Mouse (Mus musculus): ENCODE data around the gene Map2k2.

Map2k2 gene

GRCm38 (mm10) chr10:81094931-81095678 lies 10.6 kb upstream of the Map2k2 start:
- peak; percentile 57 for DNase-seq (ENCODE audit: low spot score)

DNA sequence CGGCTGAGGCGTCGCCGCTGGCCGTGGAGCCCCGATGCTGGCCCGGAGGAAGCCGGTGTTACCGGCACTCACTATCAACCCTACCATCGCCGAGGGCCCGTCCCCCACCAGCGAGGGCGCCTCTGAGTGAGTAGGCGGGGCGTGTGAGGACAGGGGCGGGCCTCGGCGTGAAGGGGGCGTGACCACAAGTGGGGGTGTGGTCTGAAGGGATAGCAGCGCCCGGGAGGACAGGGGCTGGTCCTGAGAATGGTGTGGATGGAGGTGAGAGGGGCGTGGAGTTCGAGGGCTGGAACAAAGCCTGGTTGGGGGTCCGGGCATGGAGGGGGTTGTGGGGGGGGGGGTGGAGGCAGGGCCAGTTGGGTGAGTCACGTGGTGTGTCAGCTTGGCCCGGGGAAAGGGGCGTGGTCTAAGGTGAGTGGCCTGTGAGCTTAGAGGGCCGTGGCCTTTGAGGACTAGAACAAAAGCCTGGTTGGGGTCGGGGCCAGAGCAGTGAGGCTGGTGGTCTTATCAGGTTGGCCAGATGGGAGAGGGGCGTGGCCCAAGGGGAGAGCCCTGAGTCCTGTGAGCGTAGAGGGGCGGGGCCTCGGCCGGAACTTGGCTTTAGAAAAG lies 502 bp downstream of the Map2k2 start:
- DNase-seq (ENCODE audit: low spot score): peak; percentile 81

DNA sequence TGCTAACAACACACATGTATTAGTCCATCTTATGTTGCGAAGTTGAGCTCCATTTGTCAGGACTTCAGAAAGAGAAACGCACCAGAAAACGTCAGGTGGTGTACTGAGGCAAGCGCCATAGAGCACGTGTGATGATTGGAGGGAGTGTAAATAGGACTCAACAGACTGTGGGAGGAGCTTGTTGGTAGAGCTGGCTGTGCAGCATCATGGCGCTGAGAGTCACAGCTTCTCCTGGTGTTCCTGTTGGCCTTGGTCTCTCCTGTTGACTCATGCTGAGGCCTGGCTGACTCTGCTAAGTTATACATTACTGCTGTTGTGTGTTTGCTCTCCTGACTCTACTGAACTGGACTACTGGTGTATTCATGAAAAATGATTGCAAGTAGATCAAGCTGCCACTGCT lies 7.2 kb downstream of the Map2k2 start:
- no peak for DNase-seq (ENCODE audit: low spot score)

GRCm38 (mm10) chr10:81119625-81120024 lies 13.9 kb downstream of the Map2k2 start:
- DNase-seq (ENCODE audit: low spot score): no peak

DNA sequence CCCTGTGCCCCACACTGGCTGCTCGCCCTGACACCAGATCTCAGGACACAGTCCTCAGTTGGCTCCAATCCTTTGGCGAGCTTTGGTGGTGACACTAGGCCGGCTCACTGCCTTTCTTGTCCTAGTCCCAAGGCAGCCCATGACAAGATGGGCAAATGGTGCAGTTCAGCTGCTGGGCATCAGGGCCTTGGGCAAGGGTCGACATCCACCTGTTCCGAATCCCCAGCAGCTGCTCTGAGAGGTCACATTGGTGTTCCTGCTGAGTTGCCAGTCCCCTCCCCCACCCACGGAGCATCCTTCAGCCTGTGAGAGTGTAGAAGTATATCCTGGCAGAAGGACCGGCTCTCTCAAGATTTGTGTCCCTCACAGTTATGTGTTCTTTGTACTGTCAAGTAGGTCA lies 14.9 kb downstream of the Map2k2 start:
- no peak for DNase-seq (ENCODE audit: low spot score)

- no peak for DNase-seq (ENCODE audit: low spot score)
These were observed 17.2 kb downstream of the Map2k2 start for GRCm38 (mm10) chr10:81122889-81123288.

- no peak for DNase-seq (ENCODE audit: low spot score)
These were observed 17.8 kb downstream of the Map2k2 start for GRCm38 (mm10) chr10:81123500-81123899.

DNA sequence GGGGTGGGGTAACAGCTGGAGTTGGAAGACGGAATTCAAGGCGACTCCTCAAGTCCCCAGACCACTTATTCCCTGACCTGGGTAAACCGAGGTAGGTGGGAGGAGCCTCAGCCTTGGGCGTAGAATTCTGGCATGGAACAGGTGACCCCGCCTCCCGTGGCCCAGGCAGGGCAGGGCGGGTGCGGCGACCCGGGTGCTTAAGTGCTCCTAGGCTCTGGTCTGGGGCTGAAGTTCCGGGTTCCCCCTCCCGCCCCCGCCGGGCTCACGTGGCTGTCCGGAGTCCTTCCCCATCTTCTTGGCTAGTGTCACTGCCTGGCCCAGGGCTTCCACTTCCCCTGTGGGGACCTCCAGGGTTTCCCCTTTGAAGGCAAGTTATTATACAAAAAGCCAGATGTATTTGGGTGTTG lies 28.5 kb downstream of the Map2k2 start:
- DNase-seq (ENCODE audit: low spot score): peak; percentile 73

DNA sequence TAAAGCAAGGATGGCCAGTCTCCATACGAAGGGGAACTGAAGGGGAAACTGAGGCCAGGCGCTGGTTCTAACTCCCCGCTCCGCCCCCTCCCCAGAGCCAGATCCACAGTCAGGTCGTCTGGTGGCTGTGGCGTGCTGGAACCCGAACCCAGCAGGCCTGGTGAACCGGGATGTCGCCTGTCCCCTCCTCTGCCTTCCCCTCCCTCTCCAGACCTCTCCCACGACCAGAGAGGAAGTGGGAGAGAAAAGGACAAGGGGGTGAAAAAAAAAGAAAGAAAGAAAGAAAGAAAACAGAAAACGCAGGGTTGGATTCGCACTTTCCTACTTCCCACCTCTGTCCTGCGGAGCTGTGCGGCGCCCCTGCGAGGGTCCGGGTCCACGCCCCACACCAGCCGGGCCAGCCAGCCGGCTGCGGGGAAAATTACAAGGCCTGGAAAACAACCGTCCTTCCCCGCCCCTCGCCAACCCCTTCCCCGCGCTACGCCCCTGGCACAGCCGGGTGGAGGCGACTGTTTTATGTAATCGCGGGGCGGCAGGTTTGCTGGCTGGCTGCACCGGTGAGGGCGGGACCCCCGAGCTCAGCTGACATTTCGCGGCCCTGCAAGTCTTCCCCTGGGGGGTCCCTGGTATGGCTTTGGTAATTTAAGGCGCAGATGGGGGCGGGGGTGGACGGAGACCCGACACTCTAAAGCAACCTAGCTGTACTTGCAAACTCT lies 29.4 kb downstream of the Map2k2 start, which contains the start of gene Zbtb7a:
Gene Zbtb7a (plus strand): TSS at position 255 of the 716 bp plus-strand sequence.
- DNase-seq (ENCODE audit: low spot score): peak; percentile 62

DNA sequence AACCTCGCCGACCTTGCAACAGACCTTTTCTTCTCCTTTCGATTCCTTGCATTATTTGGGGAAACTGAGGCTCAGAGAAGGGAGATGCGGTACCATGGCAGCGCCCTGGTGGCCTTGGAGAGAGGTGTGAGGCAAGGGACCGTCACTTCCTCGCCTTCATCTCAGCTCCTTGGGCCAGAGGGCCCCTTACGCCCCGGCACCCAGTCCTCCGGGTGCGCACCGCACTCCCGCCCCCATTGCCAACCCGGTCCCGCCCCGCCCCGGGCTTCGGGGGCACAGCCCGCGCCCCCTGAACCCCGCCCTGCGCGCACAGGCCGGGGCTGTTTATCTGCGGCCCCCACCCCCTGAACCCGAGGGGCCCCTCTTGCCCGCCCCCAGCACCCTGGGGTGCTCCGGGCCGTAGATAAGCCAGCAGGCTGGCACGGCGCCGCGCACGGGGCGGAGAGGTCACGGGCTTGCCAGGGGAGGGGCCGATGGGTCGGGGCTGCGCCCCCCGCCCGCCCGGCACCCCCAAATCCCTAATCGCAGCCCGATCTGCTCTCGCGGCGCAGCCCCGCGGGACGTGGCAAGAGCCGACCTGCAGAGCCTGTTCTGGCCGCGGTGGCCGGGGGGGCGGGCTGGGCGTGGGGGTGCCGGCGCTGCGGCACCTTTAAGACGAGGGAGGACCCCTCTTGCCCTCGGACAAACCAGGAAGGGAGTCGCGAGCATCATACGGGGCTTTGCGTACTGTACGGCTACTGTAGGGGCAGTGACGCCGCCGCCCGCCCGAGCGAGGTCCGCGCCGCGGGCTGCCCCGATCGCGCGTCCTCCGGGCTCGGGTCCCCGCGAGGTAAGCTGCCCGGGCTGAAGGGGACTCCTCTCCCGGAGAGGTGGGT lies 30.4 kb downstream of the Map2k2 start:
- peak; percentile 85 for DNase-seq (ENCODE audit: low spot score)

GRCm38 (mm10) chr10:81136706-81137231 lies 31.1 kb downstream of the Map2k2 start:
- DNase-seq (ENCODE audit: low spot score): peak; percentile 72

GRCm38 (mm10) chr10:81137252-81138130 lies 31.8 kb downstream of the Map2k2 start:
- DNase-seq (ENCODE audit: low spot score): peak; percentile 99

GRCm38 (mm10) chr10:81138131-81138782 lies 32.5 kb downstream of the Map2k2 start:
- DNase-seq (ENCODE audit: low spot score): no peak

DNA sequence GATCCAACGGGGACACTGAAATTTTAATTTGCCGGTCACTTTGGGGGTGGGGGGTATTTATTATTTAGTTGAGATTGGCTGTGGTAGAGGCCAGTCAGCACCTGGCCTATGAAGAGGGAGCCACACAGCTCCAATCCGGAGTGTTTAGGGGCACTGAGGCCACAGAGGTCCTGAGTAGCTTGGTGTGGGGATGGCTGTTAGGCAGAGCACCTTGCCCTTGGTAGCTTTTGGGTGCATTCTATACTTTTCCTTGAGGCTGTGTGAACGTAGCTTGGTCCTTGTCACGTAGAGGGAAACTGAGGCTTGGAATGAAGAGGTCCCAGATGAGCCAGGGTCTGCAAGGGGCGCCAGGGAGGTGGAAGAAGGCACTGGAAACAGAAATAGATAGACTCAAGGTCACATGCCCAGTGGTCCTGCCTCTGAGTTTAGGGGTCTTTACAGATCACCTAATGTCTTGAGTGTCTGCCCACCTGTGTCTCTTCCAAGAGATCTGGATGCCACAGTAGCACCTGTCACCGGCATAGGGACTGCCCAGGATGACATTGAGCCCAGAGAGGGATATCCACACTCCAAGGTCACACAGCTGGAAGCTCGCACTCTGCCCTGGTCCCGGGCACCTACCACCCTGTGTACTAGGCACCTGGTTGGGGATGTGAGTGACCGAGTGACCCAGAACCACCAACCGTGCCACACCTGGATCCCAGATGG lies 33.3 kb downstream of the Map2k2 start:
- no peak for DNase-seq (ENCODE audit: low spot score)

DNA sequence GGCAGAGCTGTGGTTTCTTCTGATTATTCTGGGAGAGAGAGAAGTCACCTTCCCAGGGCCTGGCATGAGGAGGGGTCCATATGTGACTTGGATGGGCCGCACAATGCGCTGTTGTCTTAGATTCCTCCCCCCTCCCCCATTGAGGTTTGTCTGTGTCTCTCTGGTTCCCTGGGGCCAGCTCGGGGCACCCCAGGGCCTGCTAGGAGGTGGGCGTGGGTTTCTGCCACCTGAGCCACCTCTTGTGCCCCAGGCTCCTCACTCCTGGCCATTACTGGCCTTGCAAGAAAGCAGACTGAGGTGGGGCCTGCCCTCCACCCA lies 33.8 kb downstream of the Map2k2 start:
- DNase-seq (ENCODE audit: low spot score): no peak

DNA sequence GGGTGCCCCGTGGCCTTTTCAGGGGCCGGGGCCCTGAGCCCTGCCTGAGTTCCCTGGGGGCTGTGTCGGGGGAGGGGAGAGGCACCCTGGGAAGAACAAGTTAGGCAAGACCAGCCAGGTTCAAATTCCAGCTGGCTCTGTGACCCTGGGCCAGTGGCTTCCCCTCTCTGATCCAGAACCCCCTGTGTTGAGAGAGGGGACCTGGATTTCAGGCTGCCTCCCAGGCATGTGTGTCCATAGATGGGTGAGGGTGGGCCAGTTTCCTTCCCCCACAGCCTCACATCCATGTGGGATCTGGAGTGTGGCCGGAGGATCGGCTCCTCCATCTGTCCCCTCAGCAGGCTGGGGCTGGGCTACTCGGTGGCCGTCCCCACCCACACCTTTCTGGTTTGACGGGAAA lies 34.3 kb downstream of the Map2k2 start:
- no peak for DNase-seq (ENCODE audit: low spot score)

DNA sequence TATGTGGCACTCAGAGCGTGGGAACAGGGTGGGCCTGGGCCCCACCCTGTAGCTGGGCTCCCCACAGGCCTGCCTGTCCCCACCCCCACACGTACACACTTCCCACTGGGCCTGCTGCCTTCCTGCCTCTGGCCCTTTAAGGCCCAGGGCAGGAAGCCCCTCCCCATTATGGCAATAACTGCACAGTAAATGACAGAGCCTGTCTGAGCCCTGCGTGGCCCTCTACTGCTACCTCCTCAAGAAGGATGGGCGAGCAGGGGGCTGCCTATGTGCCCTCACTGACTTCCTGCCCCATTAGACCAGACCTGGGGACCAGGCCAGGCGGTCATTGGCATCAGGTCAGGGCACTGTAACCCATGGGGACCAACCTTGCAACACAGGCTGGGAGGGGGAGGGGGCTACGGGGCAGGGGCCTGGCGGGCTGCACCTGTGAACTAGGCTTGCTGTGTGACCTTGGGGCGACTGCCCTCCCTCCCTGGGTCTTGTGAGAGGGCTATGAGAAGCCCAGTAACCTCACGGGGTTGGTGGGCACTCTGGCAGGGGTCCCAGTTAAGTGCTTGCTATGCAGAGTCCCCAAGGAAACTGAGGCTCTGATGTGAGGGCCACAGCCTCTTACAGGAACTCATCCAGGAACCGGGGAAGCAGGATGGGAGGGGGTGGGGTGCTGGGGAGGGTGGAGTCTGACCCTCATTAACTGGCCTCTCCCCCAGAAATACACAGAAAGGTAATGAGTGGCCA lies 35.2 kb downstream of the Map2k2 start:
- no peak for DNase-seq (ENCODE audit: low spot score)

DNA sequence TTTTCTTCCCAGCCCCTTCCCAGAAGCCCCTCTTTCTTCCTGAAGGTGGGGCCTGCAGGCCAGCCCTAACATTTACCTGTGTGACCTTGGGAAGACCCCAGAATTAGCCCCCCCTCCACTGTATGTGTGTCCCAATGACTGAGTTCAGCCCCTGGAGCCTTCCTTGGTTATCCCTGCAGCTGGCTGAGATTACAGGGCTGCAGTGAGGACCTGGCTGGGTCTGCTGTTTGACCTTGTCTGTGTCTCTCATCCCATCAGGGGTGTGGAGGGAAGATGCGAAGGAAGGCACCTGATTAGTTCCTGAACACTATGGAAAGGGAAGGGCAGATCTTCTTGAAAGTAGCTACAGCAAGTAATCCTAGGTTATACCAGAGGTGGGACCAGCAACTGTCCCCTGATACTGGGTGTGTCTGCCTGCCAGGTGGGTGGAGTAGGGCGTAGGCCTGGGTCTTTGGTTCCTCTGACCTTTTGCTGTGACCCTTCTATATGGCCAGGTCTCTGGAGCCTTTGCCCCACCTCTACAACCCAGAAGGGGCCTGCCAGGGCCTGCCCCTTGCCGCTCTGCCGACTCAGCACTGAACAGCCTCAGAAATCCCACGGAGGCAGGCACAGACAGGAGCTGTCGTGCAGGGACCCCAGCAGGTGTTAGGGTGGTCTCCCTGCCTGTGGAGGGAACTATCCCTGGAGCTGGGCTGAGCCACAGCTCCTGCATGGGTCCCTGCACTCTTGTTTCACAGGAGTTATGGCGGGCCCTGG lies 35.9 kb downstream of the Map2k2 start:
- no peak for DNase-seq (ENCODE audit: low spot score)
